Mouse (Mus musculus) E14TG2a.4 (cell line): ENCODE data around the gene Chil3.

Experiments used
- CTCF ChIP-seq: conservative IDR thresholded peaks from 2 replicates; pipeline ENCODE4 v1.5.1; 2014; ENCODE audit warnings: low read length
- NANOG ChIP-seq: IDR thresholded peaks from 2 replicates; pipeline ENCODE4 v1.6.1; 2014; ENCODE audit warnings: borderline replicate concordance, low read length, mixed read lengths

DNA sequence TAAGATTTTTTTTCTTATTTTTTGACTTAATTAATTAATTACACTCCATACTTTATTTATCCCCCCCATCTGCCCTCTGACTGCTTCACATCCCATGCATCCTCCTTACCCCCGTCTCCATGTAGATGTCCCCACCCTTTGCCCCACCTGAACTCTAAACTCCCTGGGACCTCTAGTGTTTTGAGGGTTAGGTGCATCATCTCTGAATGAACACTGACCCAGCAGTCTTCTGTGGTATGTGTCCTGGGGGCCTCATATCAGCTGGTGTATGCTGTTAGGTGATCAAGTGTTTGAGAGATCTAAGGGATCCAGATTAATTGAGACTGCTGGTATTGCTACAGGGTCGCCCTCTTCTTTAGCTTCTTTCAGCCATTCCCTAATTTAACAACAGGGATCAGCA lies 20.6 kb upstream of the Chil3 start:
- TF ChIP-seq CTCF (no peak), NANOG (no peak)
